Mouse (Mus musculus): ENCODE data around the gene Fcer1a. TPM values are rescaled to one million over a fixed set of nuclear protein-coding genes. Genes with fewer than 3 reads are reported as not detected.

The Fcer1a gene
- polyA plus RNA-seq, 1 experiment, result not detected

GRCm38 (mm10) chr1:173174154-173174842 is 52.7 kb downstream of the Fcer1a start:
- no peak overlapping the region for H3K27ac ChIP-seq (ENCODE audit: insufficient read depth, low read length)
- TF ChIP-seq POLR2A (IDR thresholded peaks at IDR 0.05; ENCODE audit: low read depth, low read length) (no peak), CTCF (IDR thresholded peaks at IDR 0.05; ENCODE audit: borderline replicate concordance, insufficient read depth, low read length) (no peak)
- H3K4me1 ChIP-seq (ENCODE audit: control insufficient read depth, insufficient read depth, low read length), result no peaks in the 10 kb centered on the region
- H3K4me3 ChIP-seq (ENCODE audit: insufficient read depth, low read length), result no peak overlapping the region

Other genes starting within 250 kb of the Fcer1a start
- not detected in 2 replicates for gene Olfr1408, start 89.8 kb downstream of the Fcer1a start, polyA plus RNA-seq (2011; ENCODE audit: insufficient read length, low read depth, missing spikeins)
- not detected in 2 replicates for gene Olfr1406, start 36.6 kb downstream of the Fcer1a start, polyA plus RNA-seq (2011; ENCODE audit: insufficient read length, low read depth, missing spikeins)
- not detected in 2 replicates for gene Olfr218, start 29.4 kb downstream of the Fcer1a start, polyA plus RNA-seq (2011; ENCODE audit: insufficient read length, low read depth, missing spikeins)
- not detected in 2 replicates for gene Olfr1404, start 14.8 kb downstream of the Fcer1a start, polyA plus RNA-seq (2011; ENCODE audit: insufficient read length, low read depth, missing spikeins)
- gene Olfr418, start 38.8 kb upstream of the Fcer1a start, polyA plus RNA-seq (2011; ENCODE audit: insufficient read length, low read depth, missing spikeins), result not detected in 2 replicates
- gene Mptx2, start 50.6 kb upstream of the Fcer1a start, polyA plus RNA-seq (2011; ENCODE audit: insufficient read length, low read depth, missing spikeins), result not detected in 2 replicates
- gene Ackr1, start 106.5 kb upstream of the Fcer1a start, polyA plus RNA-seq (2011; ENCODE audit: insufficient read length, low read depth, missing spikeins), result not detected in 2 replicates
- gene Aim2, start 123.7 kb upstream of the Fcer1a start, polyA plus RNA-seq (2011; ENCODE audit: insufficient read length, low read depth, missing spikeins), result not detected in 2 replicates
- gene Cadm3, start 140.5 kb upstream of the Fcer1a start, polyA plus RNA-seq (2011; ENCODE audit: insufficient read length, low read depth, missing spikeins), result 0.65 and 2.1 TPM in 2 replicates